Mouse (Mus musculus) gastrocnemius, postnatal 36 days (tissue): ENCODE measurements around the gene Sphkap. TPM values are rescaled to one million over a fixed set of nuclear protein-coding genes. Genes with fewer than 3 reads are reported as not detected.

Experiments used
- DNase-seq, 2 experiments: peaks; one replicate each; pipeline ENCODE4 v3.0.0; 2022
- intact Hi-C: fragments of 180-260 bp; cut with DNase I; formaldehyde crosslinking; loops from one replicate; pipeline ENCODE4 v1.15.1; 2025
- total RNA-seq, 2 experiments: library from RNA; stranded (reverse); gene quantifications; 2 replicates each; pipeline ENCODE4 v1.2.3; 2021

Sphkap gene
- total RNA-seq, 2 experiments from 2014 or later: 0.13 to 0.67 TPM

DNA sequence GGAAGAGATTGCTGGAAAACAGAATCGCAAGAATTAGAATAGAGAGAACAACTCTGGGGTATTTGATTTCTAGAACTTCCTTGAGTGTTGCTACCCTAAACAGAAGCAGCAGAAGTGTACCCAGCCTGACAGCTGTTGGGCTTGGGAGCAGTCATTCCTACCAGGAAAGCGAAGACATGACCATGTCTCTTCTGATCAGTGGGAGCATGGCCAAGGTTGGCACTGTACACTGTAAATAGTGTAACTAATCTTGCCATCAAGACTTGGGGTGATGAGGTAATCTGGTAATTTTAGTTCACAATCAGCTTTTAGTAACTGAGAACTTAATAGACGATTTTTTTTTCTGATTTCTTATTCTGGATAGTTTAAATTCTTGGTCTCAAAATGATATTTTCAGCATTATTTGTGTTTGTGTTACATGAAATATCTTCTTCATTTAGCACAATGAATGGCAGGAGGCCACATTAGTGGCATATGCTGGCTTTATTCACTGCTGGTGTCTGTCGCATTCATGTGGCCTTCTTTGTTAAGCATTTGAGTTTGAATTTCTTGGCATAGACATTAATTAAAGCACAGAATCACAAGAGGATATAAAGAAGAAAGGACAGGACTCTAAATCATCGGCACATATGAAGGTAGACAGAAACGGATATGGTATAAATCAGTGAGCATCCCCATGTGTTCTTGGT, 96.2 kb downstream of the Sphkap start:
- DNase-seq: no peak
- intact Hi-C loops: no loop called here

DNA sequence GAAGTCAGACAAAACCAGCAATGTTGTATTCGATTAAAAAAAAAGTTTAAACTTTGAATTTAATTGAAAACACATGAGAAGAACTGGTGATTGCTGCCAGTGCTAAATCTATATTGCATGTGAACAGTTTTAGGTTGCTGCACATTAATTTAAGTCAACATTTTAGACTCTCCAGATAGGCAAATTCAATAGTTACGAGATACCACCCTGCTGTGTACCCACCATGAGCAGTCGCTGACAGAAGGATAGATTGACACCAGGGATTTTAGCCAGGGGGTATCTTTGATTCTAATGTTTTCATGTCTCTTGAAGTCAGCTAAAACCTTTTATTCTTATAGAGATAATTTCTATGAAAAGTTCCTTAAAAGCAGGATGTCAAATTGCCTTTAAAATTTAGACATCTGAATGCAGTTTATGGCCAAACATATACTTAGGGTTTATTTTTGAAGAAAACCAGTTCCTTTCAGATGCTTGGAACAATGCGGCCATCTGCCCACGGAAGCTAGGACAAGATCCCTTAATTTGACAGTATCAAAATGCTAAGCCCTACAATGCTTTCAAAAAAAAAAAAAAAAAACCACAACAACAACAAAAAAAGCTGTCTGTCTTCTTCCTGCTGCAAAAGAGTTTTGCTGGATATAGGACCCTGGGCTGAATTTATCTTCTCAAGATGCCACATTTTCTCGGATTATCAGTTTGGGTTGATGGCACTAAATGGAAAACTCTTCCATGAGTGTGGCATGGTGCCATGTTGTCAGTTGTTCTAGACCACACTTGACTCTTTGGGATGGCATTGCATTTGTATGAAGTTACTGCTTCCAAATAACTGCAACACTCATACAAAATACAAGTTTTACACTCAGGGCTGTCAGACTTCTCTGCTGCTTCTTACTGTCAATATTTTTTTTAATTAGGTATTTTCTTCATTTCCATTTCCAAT, 110.6 kb downstream of the Sphkap start:
- no peak for DNase-seq
- intact Hi-C loops: no loop called here

DNA sequence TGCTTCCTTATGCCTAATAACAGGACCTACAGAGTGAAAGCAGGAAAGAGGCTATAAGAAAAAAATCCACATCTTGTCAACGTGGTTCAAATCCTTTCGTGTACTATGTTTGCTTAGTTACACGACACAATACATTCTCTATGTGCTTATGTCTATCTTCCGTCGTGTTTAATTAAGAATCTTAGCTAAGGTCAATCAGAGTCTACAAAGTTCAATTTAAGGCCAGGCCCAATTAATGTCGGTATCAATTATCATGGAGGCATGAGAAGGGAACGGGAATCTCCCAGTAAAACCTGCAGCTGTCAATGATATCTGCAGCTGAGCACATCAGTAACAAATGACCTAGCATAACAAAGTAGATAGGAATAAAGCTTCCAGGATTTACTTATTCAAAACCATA, 122.1 kb downstream of the Sphkap start:
- intact Hi-C loops: no loop called here
- DNase-seq: no peak

DNA sequence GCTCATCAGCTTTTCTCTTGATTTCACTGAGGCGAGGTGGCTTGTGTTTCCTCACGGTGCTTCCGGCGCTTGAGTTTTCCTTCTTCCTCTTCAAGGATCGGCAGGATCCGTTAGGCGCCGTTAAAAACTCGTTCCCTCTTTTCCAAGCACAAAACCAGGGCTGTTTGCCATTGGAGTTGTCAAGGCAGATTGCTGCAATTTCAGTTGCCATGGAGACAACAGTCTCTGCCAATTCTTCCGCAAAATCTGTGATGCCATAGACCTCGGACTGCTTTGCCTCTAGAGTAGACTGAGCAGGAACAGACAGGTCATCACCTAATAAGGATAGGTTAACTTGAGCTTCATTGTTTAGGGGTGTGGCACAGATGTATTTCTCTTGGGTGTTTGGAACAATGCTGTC, 131.0 kb downstream of the Sphkap start:
- DNase-seq: peak in 1 of 2 experiments; percentile 12
- intact Hi-C loops: no loop called here

DNA sequence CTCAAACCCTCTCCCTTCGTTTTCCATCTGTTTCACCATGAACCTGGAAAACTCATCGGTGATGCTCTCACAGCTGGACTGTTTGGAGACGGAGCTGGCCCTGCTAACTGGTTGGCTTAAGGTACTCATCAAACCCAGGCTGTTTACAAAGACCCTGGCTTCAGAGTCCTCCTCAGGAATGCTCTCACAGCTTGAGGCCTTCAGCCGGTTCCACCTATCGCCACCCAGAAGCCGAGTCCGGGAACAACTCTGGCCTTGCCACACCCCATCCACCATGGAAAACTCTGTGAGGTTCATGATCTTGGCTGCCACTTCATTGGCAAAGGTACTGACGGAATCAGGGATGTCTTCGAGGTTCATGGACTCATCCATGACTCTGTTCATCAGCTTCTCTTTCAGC, 131.4 kb downstream of the Sphkap start:
- DNase-seq: peak in 1 of 2 experiments; percentile 9
- intact Hi-C loops: no loop called here

DNA sequence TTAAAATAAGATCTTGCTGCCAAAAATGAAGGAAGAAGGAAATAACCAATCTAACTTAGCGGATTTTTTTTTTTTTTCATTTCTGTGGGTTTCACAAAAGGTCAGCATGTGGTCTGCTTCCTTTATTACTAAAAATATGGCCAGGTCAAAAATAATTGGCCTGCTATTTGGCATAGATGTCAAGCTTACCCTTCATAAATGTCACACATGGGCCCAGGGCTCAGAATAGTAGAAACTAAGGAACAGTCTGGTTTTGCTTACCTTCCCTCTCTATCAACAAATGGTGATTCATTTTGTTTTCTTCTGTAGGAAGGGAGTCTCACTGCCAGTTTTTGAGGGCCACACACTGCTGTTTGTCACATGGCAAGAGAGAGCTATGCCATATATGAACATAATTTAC, 156.3 kb downstream of the Sphkap start:
- intact Hi-C loops: no loop called here
- no peak for DNase-seq

DNA sequence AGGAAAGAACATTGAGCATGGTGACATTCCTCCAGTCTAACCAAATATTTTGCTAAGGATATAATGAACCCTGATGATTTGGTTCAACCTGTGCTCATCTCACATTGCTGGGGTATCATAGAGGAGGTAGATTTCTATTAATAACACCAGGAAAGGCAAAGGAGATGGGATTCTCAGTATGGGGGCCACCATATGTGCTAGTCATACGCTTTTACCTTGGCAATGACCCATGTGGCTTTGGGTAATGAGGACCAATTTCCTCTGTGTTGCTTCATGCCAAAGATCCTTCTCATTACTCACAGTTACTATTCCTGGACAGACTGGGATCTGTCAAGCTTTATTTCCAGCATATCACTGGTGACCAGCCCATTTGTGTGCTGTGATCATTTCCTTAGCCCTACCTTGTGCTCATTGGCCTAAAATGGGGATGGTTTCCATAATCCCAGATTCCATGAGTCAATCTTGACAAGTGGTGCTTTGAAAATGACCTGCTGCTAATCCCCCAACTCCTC, 159.7 kb downstream of the Sphkap start:
- DNase-seq: no peak
- intact Hi-C loops: no loop called here

DNA sequence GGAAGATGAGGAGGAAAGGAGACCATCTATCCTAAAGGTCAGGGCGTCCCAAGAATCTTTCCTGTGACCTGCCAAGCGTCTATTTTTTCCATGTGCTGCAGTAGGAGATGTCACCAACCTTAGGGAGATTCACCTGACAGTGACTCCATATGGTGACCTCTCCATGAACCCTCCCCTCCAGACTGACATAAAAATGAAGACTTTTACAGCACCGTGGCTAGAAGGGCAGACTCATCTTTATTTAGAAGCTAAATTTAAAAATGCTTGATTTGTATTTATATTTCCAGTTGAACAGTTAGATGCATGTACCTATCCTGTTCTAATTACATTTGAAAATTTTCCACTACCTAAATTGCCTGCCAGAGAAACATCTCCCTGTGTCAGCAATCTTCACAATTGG, 180.1 kb downstream of the Sphkap start:
- no peak for DNase-seq

DNA sequence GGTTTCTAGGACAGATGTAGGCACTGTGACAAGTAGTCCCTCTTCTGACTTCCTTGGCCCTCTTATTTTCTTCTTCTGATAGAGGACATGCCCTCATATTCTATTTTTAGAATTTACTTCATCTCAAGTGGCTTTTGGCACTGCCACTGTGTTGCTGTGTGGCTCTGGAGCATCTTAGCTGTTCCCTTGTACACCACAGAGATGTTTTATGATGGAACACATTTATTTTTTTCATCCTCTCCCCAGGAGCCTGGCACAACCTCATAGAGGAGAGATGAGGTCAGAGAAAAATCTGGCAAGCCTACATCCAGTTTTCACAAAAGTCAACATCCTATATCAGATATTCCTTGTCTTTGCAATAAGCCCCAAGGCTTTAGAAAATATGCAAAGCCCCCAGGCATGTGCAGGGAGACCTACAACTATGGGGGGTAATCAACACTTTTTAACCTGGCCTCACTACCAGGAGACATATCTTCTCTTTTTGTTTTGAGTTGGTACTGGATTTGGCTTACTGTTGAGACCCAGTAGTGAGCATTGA, 183.5 kb downstream of the Sphkap start:
- intact Hi-C loops: no loop called here
- DNase-seq: no peak

More for the DNA sequence above, 180.1 kb downstream of the Sphkap start:
- intact Hi-C loops: no loop called here

DNA sequence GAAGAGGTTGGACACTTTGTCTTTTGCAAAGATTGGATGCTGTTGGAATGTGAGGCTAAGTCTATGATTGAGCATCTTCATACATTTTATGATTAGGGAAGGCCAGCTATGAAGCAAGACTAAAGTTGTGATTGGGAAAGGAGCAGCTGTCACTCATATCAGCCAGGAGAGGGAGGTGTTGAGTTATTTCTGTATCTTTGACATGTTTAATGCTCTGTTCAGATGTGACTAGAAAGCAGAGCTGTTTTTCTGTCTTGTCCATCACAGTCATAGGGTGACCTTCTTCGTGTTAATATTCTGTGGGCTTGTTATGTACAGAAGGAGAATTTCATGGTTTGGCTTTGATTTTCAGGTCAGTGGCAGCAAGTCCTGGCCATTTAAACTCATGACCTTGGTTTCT, 184.9 kb downstream of the Sphkap start:
- no peak for DNase-seq
- intact Hi-C loops: no loop called here

DNA sequence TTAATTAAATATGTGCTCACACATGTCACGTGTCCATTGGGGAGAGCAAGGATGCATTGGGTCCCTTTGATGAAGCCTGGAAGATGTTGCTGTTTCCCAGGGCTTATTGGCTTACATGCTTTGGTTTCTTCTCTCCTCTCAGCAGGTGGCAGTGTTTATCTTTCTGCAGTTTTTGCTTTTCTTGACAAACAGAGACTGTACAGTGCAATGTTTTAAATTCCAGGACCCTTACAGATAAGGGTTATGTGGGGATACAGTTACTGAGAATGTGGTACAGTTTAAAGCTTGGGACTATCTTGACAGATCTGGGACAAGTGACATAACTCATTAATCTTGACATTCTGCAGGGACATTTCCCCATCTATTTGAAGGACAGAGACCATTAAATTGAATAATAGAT, 189.7 kb downstream of the Sphkap start:
- intact Hi-C loops: loop anchor here (10.0 kb wide), 1 partner anchor 497 kb away; no protein-coding TSS in a partner anchor
- no peak for DNase-seq

DNA sequence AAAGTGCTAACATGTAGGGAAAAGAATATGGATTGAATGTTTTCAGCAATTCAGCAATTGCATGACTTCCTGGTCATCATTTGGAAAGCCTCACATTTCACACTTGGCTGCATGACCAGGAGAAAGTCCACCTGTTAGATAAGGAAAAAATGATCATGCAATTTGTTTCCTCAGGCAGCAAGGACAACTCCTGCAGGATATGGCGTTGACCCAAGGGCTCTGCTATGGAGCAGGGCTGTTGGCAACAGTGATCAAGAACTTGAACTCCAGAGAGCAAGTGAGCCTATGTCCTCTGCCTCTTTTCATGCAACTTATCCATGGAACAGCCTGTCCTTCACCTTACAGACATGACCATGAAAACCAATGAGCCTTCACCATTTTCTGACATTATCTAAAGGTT, 198.0 kb downstream of the Sphkap start:
- DNase-seq: no peak
- intact Hi-C loops: loop anchor here (10.0 kb wide), 1 partner anchor 505 kb away; no protein-coding TSS in a partner anchor

Other genes starting within 250 kb of the Sphkap start
- not detected for gene Daw1, start 248.4 kb downstream of the Sphkap start, total RNA-seq